12 mouse cellular contexts compared by ENCODE assay signal in genomic region chr10:70494441-70494840, GRCm38 (mm10). TPM values are rescaled to one million over a fixed set of nuclear protein-coding genes. Genes with fewer than 3 reads are reported as not detected.
DNase-seq lines count a peak whose midpoint lies in the region; ATAC-seq lines count a peak whose summit lies in the region.
"Had no signal": no experiment of that assay in that cellular context is flagged by ENCODE, and none has a peak within 500 bp of the region (broad histone marks: within the 10 kb centered on the region; RNA-seq: fewer than 3 reads in every experiment).

No protein-coding gene starts in this region.

- intact Hi-C loops in heart, postnatal 10 days (cut with DNase I): no loop called here

- no peak overlapping the region for H3K27ac ChIP-seq in heart, embryonic 10.5 days
- peak overlapping the region; percentile 52 for H3K27ac ChIP-seq in neural tube, embryonic 13.5 days (replicated peaks)
- H3K27ac ChIP-seq in liver, embryonic 12.5 days: no peak overlapping the region
- H3K27ac ChIP-seq: stomach, embryonic 15.5 days had no signal

- peak; percentile 97 for DNase-seq in heart, adult 11 months
- DNase-seq in heart, embryonic 10.5 days (ENCODE audit: low spot score): no peak
- no peak for DNase-seq in neural tube, embryonic 10.5 days (ENCODE audit: extremely low spot score, low spot score)
- DNase-seq in heart, postnatal 10 days: peak; percentile 55 to 59
- no peak for DNase-seq in spleen, postnatal 10 days (ENCODE audit: low spot score in 2 of 2)
- no peak for DNase-seq in urinary bladder, postnatal 10 days (ENCODE audit: low spot score)
- DNase-seq: cerebellum, adult 18-20 months had no signal

- H3K4me1 ChIP-seq in heart, embryonic 10.5 days: no peaks in the 10 kb centered on the region
- H3K4me1 ChIP-seq in neural tube, embryonic 13.5 days (replicated peaks): peaks cover 19% of the 10 kb centered on the region
- no peaks in the 10 kb centered on the region for H3K4me1 ChIP-seq in liver, embryonic 12.5 days

- 48% methylated on average over 2 of the region's 2 CpGs for WGBS in heart, embryonic 10.5 days
- WGBS in neural tube, embryonic 13.5 days: 71% methylated on average over 2 of the region's 2 CpGs
- 50% methylated on average over 2 of the region's 2 CpGs for WGBS in liver, embryonic 12.5 days (ENCODE audit: insufficient replicate concordance)

- no peaks in the 10 kb centered on the region for H3K36me3 ChIP-seq in heart, embryonic 10.5 days
- H3K36me3 ChIP-seq in neural tube, embryonic 13.5 days: 0 out of 2 replicates have a peak, but pooled peaks cover 14% of the 10 kb centered on the region
- no peaks in the 10 kb centered on the region for H3K36me3 ChIP-seq in liver, embryonic 12.5 days
- H3K36me3 ChIP-seq: stomach, embryonic 15.5 days had no signal

- H3K9ac ChIP-seq in neural tube, embryonic 13.5 days: no peak overlapping the region
- no peak overlapping the region for H3K9ac ChIP-seq in liver, embryonic 12.5 days
- H3K9ac ChIP-seq: stomach, embryonic 15.5 days had no signal

- no peak overlapping the region for H3K4me2 ChIP-seq in neural tube, embryonic 13.5 days
- no peak overlapping the region for H3K4me2 ChIP-seq in liver, embryonic 12.5 days
- H3K4me2 ChIP-seq: stomach, embryonic 15.5 days had no signal

- no peak overlapping the region for H3K4me3 ChIP-seq in heart, embryonic 10.5 days
- no peak overlapping the region for H3K4me3 ChIP-seq in neural tube, embryonic 13.5 days
- H3K4me3 ChIP-seq in liver, embryonic 12.5 days: no peak overlapping the region
- H3K4me3 ChIP-seq: stomach, embryonic 15.5 days had no signal

- ATAC-seq in neural tube, embryonic 13.5 days (ENCODE audit: low read depth): no peak
- no peak for ATAC-seq in liver, embryonic 12.5 days
- ATAC-seq: CD4-positive, CD25-positive, alpha-beta regulatory T cell, adult 4 months had no signal

- no peaks in the 10 kb centered on the region for H3K9me3 ChIP-seq in heart, embryonic 10.5 days
- no peaks in the 10 kb centered on the region for H3K9me3 ChIP-seq in neural tube, embryonic 13.5 days
- no peaks in the 10 kb centered on the region for H3K9me3 ChIP-seq in liver, embryonic 12.5 days (replicated peaks)
- H3K9me3 ChIP-seq: stomach, embryonic 15.5 days had no signal

- H3K27me3 ChIP-seq in heart, embryonic 10.5 days (ENCODE audit: insufficient read depth, poor library complexity, severe bottlenecking): no peaks in the 10 kb centered on the region
- no peaks in the 10 kb centered on the region for H3K27me3 ChIP-seq in neural tube, embryonic 13.5 days
- no peaks in the 10 kb centered on the region for H3K27me3 ChIP-seq in liver, embryonic 12.5 days (replicated peaks)
- H3K27me3 ChIP-seq: stomach, embryonic 15.5 days had no signal

RNA-seq across cellular contexts. Expression of gene Fam13c, which starts 54.2 kb away (rescaled TPM):
- polyA plus RNA-seq in heart, embryonic 10.5 days (2016; fragmentation: Nextera tagmentation; extraction: Ambion mirVana): 5.6 and 6.8 TPM in 2 replicates
- 17.8 and 20.2 TPM in 2 replicates for polyA plus RNA-seq in neural tube, embryonic 13.5 days (2015; fragmentation: Nextera tagmentation; extraction: Ambion mirVana)
- 1 to 10 TPM; 6.9 to 8.9 TPM for total RNA-seq in heart, postnatal 10 days (2021)
- 0.56 and 0.85 TPM in 2 replicates for polyA plus RNA-seq in liver, embryonic 12.5 days (2016; fragmentation: Nextera tagmentation; extraction: Ambion mirVana)
- total RNA-seq: neutrophil, adult 5-6 weeks had no signal
- polyA plus RNA-seq: CD4-positive, CD25-positive, alpha-beta regulatory T cell, adult 4 months had no signal

Comparison
In these comparisons a context has a peak if more than half of its experiments do, and no peak if none do; other contexts are left out.
1. DNase-seq: peak in heart, adult 11 months (single experiment) and heart, postnatal 10 days (2 of 2); none in heart, embryonic 10.5 days (single experiment), neural tube, embryonic 10.5 days (single experiment), spleen, postnatal 10 days (0 of 2) and urinary bladder, postnatal 10 days (single experiment).